Mouse (Mus musculus): ENCODE results near the gene Krt26.

The Krt26 gene

GRCm38 (mm10) chr11:99337866-99338265 lies at the start of gene Krt26:
Gene Krt26 (minus strand): TSS chr11:99337966.
- no peak for DNase-seq (ENCODE audit: low spot score in 2 of 2)

DNA sequence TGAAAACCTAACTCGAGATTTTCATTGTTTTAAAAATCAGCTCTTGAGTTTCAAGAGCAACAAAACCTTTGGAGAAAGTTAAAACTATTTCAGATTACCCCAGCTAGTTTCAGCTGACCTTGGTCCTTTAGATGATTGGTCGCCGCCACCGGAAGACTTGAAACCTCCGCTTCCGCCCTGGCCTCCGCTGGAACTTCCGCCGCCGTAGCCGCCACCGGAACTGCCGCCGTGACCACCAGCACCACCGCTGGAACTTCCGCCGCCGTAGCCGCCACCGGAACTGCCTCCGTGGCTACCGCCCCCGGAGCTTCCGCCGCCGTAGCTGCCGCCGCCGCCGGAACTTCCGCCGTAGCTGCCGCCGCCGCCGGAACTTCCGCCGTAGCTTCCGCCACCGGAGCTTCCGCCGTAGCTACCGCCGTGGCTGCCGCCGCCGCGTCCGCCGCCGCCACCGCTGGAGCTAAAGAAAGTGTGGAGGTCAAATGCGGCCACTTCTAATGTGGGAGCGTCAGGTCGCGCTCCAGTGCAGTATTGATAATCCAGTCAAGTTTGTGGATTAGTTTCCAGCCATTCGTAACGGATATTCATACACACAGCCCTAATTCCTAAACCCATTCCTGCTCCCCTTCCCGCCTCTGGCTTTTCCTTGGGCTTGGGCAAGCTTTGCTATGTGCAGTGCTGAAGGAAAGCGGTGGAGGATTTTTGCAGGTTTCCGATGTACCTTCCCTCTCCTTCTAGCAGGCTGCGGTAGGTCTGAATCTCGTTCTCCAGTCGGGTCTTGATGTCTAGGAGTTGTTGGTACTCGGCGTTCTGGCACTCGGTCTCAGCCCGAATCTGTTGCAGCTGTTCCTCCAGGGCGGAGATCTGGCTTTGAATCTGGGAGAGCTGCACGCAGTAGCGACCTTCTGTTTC lies 48.3 kb upstream of the Krt26 start:
- DNase-seq (ENCODE audit: low spot score in 2 of 2) = peak; percentile 64 to 87

DNA sequence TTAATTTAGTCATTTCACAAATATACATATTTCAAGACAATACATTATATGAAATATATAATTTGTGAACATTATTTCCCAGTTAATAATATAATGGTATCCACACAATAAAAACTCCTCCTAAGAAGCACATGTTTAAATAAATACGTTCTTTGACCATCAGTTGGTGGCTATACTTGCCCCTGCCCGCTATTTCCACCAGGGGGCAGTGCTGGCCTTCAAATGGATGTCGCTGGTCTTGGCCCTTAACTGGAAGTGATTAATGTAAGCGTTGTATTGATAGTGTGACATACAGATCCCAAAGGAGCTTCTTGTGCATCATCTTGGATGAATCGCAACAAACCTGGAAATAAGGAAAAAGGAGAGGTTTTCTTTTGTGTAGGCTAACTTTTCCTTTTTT lies 41.8 kb upstream of the Krt26 start:
- DNase-seq (ENCODE audit: low spot score in 2 of 2) = peak; percentile 51 to 53

- no peak for DNase-seq (ENCODE audit: low spot score in 2 of 2)
Observed at GRCm38 (mm10) chr11:99374803-99375202, 37.0 kb upstream of the Krt26 start, which contains the start of gene Krt28. Gene Krt28 (minus strand): TSS chr11:99374903.

DNA sequence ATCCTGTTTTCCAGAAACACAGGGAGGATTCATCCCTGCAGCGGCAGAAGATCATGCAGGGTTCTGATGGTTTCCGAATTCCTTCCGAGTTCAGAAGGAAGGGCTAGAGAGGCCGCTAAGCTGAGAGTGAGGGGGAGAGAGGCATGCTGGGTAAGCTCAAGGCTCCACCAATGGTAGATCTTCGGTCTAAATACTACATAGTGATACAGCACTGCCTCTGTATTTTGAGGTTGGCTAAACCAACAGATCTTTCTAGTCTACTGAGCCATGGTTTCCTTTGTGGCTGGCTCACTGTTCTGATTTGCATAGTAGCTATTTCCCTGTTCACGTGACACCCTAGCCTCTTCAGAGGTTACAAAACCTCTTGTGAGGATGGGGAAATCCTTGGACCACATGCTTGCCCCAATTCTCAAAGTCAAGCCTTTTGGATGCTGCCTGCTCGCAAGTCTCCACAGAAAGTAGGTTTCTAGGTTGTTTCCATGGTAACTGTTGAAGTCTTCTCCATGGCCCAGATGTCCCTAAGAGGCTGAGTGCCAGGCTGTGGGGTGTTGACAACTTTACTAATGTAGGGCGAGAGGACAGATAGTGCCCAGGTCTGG lies 32.2 kb upstream of the Krt26 start:
- no peak for DNase-seq (ENCODE audit: low spot score in 2 of 2)

GRCm38 (mm10) chr11:99369229-99369628 lies 31.5 kb upstream of the Krt26 start:
- DNase-seq (ENCODE audit: low spot score in 2 of 2) = no peak

- no peak for DNase-seq (ENCODE audit: low spot score in 2 of 2)
Observed at GRCm38 (mm10) chr11:99366791-99367190, 29.0 kb upstream of the Krt26 start.

DNA sequence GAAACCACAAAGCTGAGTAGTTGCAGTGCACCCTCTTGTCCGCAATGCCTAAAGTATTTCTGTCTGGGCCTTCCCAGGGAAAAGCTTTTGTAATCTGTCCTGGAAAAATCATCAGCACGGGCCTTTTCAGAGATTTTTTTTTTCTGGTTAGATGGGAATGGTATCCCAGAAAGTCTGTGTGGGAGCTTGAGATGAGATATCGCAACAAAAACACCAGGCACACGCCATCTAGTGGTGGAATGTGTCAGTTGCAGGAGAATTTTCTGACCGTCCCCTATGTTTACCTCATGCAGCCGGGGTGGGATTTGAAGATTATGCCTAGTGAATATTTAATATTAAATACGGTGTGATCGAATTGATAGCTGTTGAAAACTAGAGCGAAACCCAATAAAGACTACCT lies 26.6 kb upstream of the Krt26 start:
- DNase-seq (ENCODE audit: low spot score in 2 of 2) = no peak

- DNase-seq (ENCODE audit: low spot score in 2 of 2) = no peak
Observed at GRCm38 (mm10) chr11:99361423-99361822, 23.7 kb upstream of the Krt26 start.

DNA sequence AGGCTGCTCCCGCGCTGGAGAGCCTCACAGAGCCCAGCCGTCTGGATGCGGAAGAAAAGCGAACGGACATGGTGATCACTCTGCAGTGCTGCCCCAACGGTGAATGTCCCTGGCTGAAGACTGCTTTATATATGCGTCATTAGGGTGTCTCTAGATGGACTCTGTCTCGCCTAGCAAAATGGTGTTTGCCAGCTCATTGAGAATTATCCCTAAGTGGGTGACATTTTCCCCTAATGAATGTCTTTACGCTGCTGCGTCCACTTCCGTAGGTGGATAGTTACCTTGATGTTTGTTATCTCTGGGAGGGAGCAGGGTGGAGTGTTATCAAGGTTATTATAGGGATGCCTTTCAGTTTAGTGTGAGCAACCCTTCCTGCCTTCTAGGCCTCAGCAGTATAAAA lies 13.2 kb upstream of the Krt26 start, which contains the start of gene Krt27:
Krt27 (minus strand) TSS at position 101 of the 400 bp plus-strand sequence.
- no peak for DNase-seq (ENCODE audit: low spot score in 2 of 2)

- no peak for DNase-seq (ENCODE audit: low spot score in 2 of 2)
Observed at GRCm38 (mm10) chr11:99339299-99339847, 1.6 kb upstream of the Krt26 start.

DNA sequence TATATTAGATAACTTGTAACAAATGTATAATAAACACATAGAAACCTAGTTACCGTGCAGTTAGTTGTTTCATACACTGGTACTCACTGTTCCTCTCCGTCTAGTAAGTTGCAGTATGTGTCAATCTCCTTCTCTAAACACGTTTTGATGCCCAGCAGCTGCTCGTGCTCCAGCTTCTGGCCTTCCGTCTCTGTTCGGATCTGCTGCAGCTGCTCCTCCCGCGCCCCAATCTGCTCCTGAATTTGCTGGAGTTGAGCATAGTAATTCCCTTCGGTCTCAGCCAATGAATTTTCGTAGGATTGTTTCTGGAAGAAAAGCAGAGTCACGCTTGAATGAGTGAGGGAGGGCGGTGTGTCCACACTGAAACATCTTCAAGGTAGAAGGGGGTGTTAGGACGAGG lies 4.3 kb downstream of the Krt26 start:
- no peak for DNase-seq (ENCODE audit: low spot score in 2 of 2)

GRCm38 (mm10) chr11:99329655-99330054 lies 8.1 kb downstream of the Krt26 start:
- no peak for DNase-seq (ENCODE audit: low spot score in 2 of 2)

GRCm38 (mm10) chr11:99322851-99323250 lies 14.9 kb downstream of the Krt26 start, which contains the start of gene Krt25:
Gene Krt25 (minus strand): TSS chr11:99322951.
- DNase-seq (ENCODE audit: low spot score in 2 of 2) = no peak

- DNase-seq (ENCODE audit: low spot score in 2 of 2) = no peak
Observed at GRCm38 (mm10) chr11:99321094-99321493, 16.7 kb downstream of the Krt26 start.

DNA sequence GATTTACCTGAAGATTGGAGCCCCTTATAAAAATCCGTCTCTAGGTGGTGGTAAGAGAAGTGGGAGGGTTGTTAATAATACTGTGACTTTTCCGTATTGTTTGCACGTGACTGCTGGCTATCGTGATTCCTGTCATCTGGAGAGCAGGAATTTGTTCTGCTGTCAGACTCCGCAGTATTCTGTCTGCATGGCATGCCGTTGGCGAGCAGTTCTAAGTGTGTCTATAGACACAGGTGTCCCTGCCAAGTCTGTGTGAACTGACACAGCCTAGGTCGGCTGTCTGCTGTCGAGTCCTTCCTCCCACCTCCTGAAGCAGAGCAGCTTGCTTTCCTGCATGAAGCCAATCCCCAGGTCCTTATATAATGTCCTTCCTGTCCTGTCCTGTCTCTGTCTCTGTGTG lies 18.6 kb downstream of the Krt26 start:
- DNase-seq (ENCODE audit: low spot score in 2 of 2) = no peak

DNA sequence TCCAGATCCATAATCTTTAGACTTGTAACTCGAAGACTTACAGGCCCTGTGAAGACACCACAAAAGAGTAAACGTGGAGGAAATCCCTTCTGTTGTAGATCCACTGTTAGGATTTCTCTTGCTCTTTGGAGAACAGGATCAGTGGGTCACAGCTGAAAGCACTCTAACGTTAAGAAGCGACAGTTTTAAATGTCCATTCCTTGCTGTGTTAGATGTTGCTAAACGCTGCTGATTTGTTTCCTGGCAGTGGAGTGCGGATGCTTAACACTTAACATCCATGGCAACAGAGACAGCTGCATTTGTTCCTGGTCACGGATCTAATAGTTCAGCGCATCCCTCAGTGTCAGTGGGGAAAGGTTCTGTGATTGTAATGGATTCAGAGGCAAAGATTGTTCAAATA lies 21.2 kb downstream of the Krt26 start:
- no peak for DNase-seq (ENCODE audit: low spot score in 2 of 2)

- DNase-seq (ENCODE audit: low spot score in 2 of 2) = no peak
Observed at GRCm38 (mm10) chr11:99314594-99314993, 23.2 kb downstream of the Krt26 start.

DNA sequence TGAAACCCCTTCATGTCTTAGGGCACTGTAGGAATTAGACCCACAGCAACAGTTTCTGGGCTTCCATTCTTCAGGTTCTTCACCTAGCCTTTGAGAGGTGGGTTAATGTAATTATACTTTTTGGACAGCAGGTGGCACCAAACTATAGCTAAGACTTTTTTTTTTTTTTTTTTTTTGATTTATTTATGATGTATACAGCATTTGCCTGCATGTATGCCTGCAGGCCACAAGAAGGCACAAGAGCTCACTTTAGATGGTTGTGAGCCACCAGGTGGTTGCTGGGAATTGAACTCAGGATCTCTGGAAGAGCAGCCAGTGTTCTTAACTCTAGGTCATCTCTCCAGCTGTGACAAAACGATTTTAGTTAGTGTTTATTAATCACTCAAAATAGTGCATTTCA lies 26.9 kb downstream of the Krt26 start:
- no peak for DNase-seq (ENCODE audit: low spot score in 2 of 2)

GRCm38 (mm10) chr11:99307579-99307978 lies 30.2 kb downstream of the Krt26 start:
- DNase-seq (ENCODE audit: low spot score in 2 of 2) = peak; percentile 18 to 46

DNA sequence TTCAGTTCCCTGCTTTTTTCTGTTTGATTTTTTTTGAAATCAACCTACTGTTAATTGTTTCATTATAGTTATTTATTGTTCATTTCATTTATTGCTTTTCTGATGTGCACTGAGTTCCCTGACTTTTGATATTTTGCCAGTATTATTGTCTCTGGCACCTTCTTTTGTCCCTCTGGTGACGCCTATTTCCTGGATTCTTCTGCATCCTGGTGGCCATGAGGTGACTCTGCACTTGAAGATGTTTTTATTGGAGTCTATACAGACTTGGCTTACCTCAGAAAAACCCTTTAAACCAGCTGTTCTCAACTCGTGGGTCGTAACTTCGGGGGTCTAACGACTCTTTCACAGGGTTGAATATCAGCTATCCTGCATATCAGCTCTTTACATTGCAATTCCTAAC lies 42.7 kb downstream of the Krt26 start:
- DNase-seq (ENCODE audit: low spot score in 2 of 2) = no peak

GRCm38 (mm10) chr11:99292846-99293245 lies 44.9 kb downstream of the Krt26 start:
- no peak for DNase-seq (ENCODE audit: low spot score in 2 of 2)

All from urinary bladder, adult 18-20 months (tissue).